Mouse (Mus musculus): ENCODE data around the gene Colgalt1.

Gene Colgalt1

DNA sequence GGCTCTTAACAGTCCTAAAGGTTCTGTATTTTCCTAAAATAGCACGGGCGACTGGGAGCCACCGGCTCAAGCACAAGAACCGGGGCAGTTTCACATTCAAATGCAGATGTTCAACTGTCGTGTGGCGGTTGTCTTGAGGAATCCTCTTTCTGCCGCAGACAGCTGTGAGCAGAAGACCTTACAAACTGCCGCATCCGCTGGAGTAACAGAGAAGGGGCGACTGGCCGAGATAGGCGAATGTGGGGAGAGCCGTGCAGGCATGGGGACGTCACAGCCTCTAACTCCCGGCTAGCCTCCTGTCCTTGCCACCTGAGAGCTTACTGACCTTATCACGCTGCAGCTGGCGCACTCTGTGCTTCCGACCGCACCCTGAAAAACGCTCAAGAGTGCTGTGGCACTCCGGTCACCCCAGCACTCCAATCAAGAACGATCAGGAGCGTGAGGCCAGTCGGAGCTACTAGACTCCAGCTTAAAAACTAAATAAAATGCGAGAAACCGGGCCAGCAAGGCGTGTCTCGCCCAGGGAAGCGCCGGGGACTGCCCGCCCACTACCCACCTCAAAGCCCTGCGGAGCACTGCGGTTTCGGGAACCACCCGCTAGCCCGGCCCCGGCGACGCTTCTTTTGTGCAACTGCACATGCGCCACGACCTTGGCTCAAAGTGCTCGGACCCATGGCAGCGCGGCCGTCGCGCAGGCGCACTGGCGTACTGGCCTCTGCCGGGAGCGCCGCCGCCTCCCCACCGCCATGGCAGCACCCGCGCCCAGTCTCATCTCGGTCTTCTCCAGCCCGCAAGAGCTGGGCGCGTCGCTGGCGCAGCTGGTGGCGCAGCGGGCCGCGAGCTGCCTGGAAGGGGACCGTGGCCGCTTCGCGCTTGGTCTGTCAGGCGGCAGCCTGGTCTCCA is 19.1 kb upstream of the Colgalt1 start, which contains the start of gene Pgls:
Gene Pgls (plus strand): TSS at position 706 of the 903 bp plus-strand sequence.
- peak; percentile 96 for DNase-seq (ENCODE audit: low spot score)

- DNase-seq (ENCODE audit: low spot score): peak; percentile 89
These were observed 18.2 kb upstream of the Colgalt1 start for GRCm38 (mm10) chr8:71592374-71593170.

GRCm38 (mm10) chr8:71593556-71594323 is 17.1 kb upstream of the Colgalt1 start:
- no peak for DNase-seq (ENCODE audit: low spot score)

GRCm38 (mm10) chr8:71594324-71594722 is 16.5 kb upstream of the Colgalt1 start:
- no peak for DNase-seq (ENCODE audit: low spot score)

DNA sequence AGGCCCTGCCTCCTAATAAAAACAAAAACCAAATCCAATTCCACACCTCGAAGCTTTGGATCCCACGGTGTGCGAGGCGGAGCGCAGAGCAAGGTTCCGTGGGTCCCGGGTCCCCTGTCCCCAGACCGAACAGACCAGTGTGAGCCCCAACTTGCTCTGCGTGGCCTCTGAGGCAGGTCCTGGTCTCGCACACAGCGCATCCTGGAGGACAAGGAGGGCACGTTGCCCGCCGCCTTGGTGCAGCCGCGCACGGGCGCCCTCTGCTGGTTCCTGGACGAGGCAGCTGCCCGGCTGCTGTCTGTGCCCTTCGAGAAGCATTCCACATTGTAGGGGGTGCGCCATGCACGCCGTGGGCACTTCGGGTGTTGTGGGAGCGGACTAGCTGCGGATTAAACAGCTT is 14.9 kb upstream of the Colgalt1 start:
- DNase-seq (ENCODE audit: low spot score): peak; percentile 91

GRCm38 (mm10) chr8:71596384-71596783 is 14.4 kb upstream of the Colgalt1 start:
- DNase-seq (ENCODE audit: low spot score): no peak

GRCm38 (mm10) chr8:71596798-71597197 is 14.0 kb upstream of the Colgalt1 start:
- DNase-seq (ENCODE audit: low spot score): no peak

- no peak for DNase-seq (ENCODE audit: low spot score)
These were observed 13.3 kb upstream of the Colgalt1 start, which contains the start of gene Fam129c for GRCm38 (mm10) chr8:71597451-71597850. Fam129c (plus strand) TSS chr8:71597648.

DNA sequence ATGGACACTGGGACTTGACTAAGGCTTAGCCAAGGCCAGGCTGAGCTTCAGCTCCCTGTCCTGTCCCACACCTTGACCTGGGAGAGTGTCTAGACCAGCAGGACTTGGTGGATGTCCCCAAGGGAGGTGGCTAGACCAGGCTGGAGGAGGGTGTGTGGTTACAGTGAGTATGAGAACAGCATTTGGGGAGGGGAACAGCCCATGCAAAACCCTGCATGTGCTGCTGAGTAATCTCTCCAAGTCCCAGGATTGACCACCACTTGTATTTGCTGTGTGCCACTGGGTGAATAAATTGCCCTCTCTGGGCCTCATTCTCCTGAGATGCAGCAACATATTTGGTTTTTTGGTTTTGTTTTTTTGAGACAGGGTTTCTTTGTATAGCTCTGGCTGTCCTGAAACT is 12.4 kb upstream of the Colgalt1 start:
- DNase-seq (ENCODE audit: low spot score): no peak

DNA sequence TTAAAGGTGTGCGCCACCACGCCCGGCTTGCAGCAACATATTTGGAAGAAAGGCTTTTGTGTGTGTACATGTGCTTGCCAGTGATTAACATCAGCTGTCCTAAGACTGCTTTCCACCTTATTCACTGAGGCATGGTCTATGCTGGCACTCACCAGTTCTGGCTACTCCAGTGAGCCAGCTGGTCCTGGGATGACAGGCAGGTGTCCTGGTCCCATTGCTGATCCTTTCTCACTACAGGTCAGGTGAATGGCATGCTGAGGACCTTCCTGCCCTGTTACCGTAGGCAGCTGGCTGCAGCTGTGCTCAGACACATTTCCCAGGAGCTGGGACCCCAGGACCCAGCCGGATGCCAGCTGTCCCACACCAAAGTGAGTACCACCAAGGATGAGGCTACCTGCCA is 12.0 kb upstream of the Colgalt1 start:
- DNase-seq (ENCODE audit: low spot score): no peak

DNA sequence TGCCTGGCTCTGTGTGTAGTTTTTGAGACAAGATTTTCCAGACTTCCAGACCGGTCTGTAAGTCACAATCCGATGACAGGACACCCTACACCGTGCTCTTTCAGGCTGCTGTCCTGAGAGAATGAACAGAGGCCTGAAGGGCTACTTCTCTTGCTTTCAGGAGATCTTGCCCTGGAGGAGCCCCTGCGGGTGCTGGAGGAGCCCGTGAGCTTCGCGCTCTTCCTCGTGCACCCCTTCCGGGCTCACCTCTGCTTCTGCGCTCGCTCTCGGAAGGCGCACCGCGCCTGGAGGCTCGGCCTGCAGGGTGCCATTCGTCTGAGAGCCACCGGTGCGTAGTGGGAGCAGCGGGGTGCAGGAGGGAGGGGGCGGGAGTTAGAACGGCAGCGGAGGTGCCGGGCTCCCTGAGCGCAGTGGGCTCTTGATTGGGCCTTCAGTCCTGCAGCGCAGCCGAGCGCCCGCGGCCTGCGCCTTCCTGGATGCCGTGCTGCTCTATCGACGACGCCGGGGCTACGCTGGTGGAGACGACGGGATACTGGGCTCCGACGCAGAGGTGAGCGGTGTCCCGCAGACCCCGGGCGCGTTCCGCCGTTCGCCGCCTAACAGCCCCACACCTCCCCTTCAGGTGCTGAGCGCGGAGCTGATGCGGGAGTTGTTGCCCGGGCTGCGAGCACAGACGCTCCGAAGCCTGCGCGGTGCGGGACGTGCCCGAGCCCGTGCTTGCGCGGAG is 8.7 kb upstream of the Colgalt1 start:
- DNase-seq (ENCODE audit: low spot score): no peak

- no peak for DNase-seq (ENCODE audit: low spot score)
These were observed 8.0 kb upstream of the Colgalt1 start for GRCm38 (mm10) chr8:71602666-71603334.

DNA sequence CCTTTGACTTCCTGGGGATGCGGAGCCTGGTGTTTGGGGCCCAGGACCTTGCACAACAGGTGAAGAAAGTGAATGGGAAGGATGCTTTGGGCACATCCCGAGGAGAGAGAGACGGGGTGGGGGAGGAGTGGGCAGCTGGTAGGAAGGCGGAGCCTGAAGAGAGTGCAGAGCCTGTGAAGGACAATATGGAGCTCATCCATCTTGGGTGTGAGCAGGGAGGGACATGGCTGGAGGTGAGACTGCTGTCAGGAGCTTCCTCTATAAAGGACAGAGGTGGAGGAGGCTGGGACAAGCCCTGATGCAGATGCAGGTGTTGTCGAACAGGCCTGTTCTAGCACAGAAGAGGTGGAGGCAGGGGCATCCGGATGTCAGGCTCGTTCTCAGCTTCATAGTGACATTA is 6.8 kb upstream of the Colgalt1 start:
- DNase-seq (ENCODE audit: low spot score): no peak

DNA sequence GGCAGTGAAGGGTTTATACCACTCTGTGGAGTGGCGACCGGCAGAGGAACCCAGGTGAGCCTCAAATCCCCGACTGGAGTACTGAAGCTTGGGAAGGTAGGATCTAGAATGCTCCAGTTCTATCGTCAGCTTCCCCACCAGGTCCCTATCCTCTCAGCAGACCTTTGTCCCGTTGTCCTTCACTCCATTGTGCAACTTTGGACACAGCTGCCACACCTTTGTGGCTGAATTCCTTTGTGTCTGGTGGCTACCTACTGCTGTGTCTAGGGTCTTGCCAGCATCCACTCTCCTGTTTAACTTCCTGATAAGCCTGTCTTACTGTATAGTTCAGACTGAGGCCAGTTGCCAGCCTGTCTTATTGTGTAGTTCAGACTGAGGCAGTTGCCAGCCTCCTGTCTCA is 1.3 kb downstream of the Colgalt1 start:
- DNase-seq (ENCODE audit: low spot score): no peak

DNA sequence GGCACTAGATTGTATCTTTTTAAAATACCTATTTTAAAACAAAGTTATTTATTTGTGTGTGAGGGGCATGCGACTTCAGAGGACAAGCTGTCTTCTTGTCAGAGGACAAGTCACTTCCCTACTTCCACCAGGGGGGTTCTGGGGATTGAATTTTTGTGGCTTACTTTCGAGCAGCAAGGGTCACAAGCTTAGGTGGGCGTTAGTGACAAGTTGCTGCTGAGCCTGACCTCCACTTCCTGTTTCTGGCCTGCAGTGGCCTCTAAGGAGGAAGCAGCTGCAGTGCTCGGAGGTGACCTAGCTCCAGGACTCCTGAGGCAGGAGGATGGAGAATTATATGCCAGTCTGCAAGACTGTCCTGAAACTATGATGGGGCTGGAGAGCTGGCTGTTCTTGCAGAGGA is 2.6 kb downstream of the Colgalt1 start:
- DNase-seq (ENCODE audit: low spot score): no peak

GRCm38 (mm10) chr8:71619786-71620185 is 9.0 kb downstream of the Colgalt1 start:
- DNase-seq (ENCODE audit: low spot score): no peak

GRCm38 (mm10) chr8:71625088-71625487 is 14.3 kb downstream of the Colgalt1 start:
- no peak for DNase-seq (ENCODE audit: low spot score)

DNA sequence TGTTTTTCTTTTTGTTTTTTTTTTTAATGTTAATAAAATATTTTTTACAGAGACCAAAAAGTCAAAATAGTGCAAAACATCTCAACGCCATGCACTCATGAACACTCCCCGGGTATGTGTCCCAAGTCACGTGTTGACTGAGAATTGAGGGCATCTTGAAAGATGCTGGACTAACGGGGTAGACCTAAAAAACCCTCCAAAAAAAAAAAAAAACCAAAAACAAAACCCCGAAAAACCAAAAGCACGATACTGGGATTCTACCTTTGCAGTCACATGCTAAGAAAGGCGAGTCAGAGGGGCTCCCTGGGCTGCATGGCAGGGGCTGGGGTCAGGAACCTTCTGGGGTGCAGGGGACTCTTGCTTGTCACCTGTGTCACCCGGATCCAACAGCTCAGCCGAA is 16.0 kb downstream of the Colgalt1 start:
- no peak for DNase-seq (ENCODE audit: low spot score)

- no peak for DNase-seq (ENCODE audit: low spot score)
These were observed 16.7 kb downstream of the Colgalt1 start for GRCm38 (mm10) chr8:71627265-71628099.

All from layer of hippocampus, adult 11-12 months (tissue).